Mouse (Mus musculus) hindbrain, embryonic 15.5 days (tissue): ENCODE measurements at regions not wholly inside any gene's neighbourhood (a gene's known extent, or its start where the extent isn't known, plus 50 kb on each side); places are given as distances from the start of the nearest gene placed in this dataset.

ENCODE experiments used
- ATAC-seq: fragments of 200-750 bp; cut with Nextera tagmentation; 2 replicates; pipeline ENCODE4 v1.8.0; 2017; ENCODE audit warnings: low read depth, moderate number of reproducible peaks, moderate TSS enrichment; ENCODE audit not compliant: low FRiP score
- H3K27ac ChIP-seq: fragments of 300-500 bp; sonication (generic); replicated peaks from 2 replicates; pipeline ENCODE4 v1.5.1; 2015; ENCODE audit warnings: mild to moderate bottlenecking, inconsistent platforms
- H3K27me3 ChIP-seq: fragments of 300-500 bp; sonication (generic); 2 replicates; pipeline ENCODE4 v1.6.1; 2015; ENCODE audit warnings: control low read depth, inconsistent platforms
- H3K36me3 ChIP-seq: fragments of 300-500 bp; sonication (generic); 2 replicates; pipeline ENCODE4 v1.6.1; 2015; ENCODE audit warnings: control low read depth, inconsistent platforms
- H3K4me1 ChIP-seq: fragments of 300-500 bp; sonication (generic); replicated peaks from 2 replicates; pipeline ENCODE4 v1.6.1; 2015; ENCODE audit warnings: control low read depth, inconsistent platforms
- H3K4me2 ChIP-seq: fragments of 300-500 bp; sonication (generic); 2 replicates; pipeline ENCODE4 v1.6.1; 2015; ENCODE audit warnings: moderate library complexity, mild to moderate bottlenecking, inconsistent platforms
- H3K4me3 ChIP-seq: fragments of 300-500 bp; sonication (generic); 2 replicates; pipeline ENCODE4 v1.5.1; 2015; ENCODE audit warnings: mild to moderate bottlenecking, inconsistent platforms
- H3K9ac ChIP-seq: fragments of 300-500 bp; sonication (generic); 2 replicates; pipeline ENCODE4 v1.6.1; 2015; ENCODE audit warnings: inconsistent platforms
- H3K9me3 ChIP-seq: fragments of 300-500 bp; sonication (generic); 2 replicates; pipeline ENCODE4 v1.6.1; 2016; ENCODE audit warnings: control low read depth, inconsistent platforms
- WGBS: fragments of 180-500 bp; shearing (Covaris S2); methylation state at CpG from one replicate; pipeline ENCODE4 v1.1.7; 2015; 5-methylcytosine and 5-hydroxymethylcytosine counted together

DNA sequence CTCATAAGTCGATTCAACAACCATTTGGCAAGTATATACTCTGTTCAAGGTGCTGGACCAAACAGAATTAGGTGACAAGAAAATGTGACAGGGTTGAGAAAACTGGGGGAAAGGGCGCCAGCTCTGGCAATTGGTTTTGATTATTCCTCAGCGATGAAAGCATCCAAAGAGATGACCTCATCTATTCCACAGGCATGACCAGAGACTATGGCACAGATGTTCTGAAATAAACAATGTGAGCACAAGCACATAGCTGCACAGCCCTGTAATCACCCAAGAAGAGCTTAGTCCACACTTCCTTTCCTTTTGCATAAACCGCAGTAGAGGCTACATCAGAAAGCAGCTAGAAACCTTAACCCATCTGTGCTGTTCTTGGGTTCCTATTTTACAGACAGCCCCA is 272.6 kb upstream of the Tmc3 start:
- Histone ChIP-seq H3K36me3 (no peaks in the 10 kb centered on the region), H3K9me3 (no peaks in the 10 kb centered on the region), H3K4me1 (no peaks in the 10 kb centered on the region), H3K9ac (no peak overlapping the region), H3K27ac (no peak overlapping the region), H3K4me2 (no peak overlapping the region), H3K4me3 (no peak overlapping the region), H3K27me3 (no peaks in the 10 kb centered on the region)
- 80% methylated on average over 4 of the region's 4 CpGs for WGBS
- ATAC-seq: no peak

- no peak overlapping the region; the same call in 1 of the 2 replicates for H3K27ac ChIP-seq
- H3K27me3 ChIP-seq: no peaks in the 10 kb centered on the region
- 27% methylated on average over 5 of the region's 5 CpGs for WGBS
- H3K9ac ChIP-seq: no peak overlapping the region
- H3K4me2 ChIP-seq: no peak overlapping the region
- H3K4me3 ChIP-seq: no peak overlapping the region
- ATAC-seq: peak; percentile 61; the same call in 1 of the 2 replicates
- peaks cover 8% of the 10 kb centered on the region for H3K4me1 ChIP-seq
- H3K36me3 ChIP-seq: no peaks in the 10 kb centered on the region
- H3K9me3 ChIP-seq: no peaks in the 10 kb centered on the region
Measured at GRCm38 (mm10) chr7:83329809-83330412, 254.8 kb upstream of the Tmc3 start.

DNA sequence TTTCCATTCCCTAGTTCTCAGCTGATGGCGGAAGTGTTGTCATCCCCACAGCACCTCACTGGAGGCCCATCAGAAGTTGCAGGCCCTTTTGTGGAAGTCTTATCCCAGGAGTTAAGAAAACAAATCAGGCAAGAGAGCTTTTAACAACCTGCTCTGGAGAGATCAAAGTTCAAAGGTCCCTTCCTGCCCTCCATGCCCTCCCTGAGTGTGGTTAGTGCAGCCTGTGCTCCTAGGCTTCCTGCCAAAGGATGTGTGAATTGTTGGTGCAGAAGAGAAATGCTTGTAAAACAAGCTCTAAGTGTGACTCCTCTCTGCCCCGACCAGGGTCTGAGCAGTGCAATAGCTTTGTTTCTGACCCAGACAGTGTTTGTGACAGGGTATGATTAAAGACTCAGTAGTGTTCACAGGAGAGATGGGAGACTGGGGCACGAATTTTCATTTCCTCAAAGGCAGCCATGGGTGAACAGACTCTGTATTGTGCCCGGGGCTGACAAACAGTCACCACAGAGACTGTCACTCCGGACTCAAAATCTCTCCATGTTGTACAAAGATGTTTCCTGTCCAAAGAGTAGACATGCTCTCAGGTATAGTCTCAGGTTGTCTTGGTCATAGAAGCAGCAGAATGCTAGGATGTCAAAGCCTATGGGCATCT is 237.5 kb upstream of the Tmc3 start:
- 71% methylated on average over 5 of the region's 5 CpGs for WGBS
- Histone ChIP-seq H3K4me3 (no peak overlapping the region), H3K27me3 (no peaks in the 10 kb centered on the region), H3K9me3 (no peaks in the 10 kb centered on the region), H3K4me2 (no peak overlapping the region), H3K36me3 (no peaks in the 10 kb centered on the region), H3K9ac (no peak overlapping the region), H3K27ac (no peak overlapping the region), H3K4me1 (no peaks in the 10 kb centered on the region)
- ATAC-seq: no peak

DNA sequence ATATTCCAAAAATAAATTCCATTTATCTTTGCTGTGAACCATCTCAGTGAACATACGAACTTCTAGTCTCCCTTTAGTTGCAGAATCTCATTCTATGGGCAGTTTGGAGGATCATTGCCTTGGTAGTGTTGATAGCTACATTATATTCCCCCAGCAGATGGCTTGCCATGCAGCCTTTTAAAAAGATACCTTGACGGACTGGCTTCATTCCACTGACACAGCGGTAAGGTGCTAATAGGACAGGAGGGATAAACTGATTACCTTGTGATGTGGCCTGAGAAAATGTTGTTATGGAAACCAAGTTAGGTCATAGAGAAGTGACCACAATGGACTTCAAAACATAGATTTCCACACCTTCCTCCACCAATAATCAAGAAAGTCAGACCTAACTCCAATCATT is 215.5 kb upstream of the Tmc3 start:
- no peaks in the 10 kb centered on the region for H3K9me3 ChIP-seq
- H3K36me3 ChIP-seq: no peaks in the 10 kb centered on the region
- no peak for ATAC-seq
- H3K4me1 ChIP-seq: no peaks in the 10 kb centered on the region
- H3K4me3 ChIP-seq: no peak overlapping the region
- H3K4me2 ChIP-seq: no peak overlapping the region
- H3K9ac ChIP-seq: no peak overlapping the region
- WGBS: 79% methylated on average over 3 of the region's 3 CpGs
- no peak overlapping the region for H3K27ac ChIP-seq
- H3K27me3 ChIP-seq: no peaks in the 10 kb centered on the region

- Histone ChIP-seq H3K4me2 (no peak overlapping the region), H3K4me1 (no peaks in the 10 kb centered on the region), H3K9me3 (no peaks in the 10 kb centered on the region), H3K27ac (no peak overlapping the region), H3K9ac (no peak overlapping the region), H3K36me3 (no peaks in the 10 kb centered on the region), H3K4me3 (no peak overlapping the region), H3K27me3 (no peaks in the 10 kb centered on the region)
- whole genome bisulfite sequencing: 73% methylated on average over 6 of the region's 6 CpGs
- ATAC-seq: no peak
Measured at GRCm38 (mm10) chr7:83369605-83370004, 215.1 kb upstream of the Tmc3 start.

GRCm38 (mm10) chr7:83376826-83377225 is 207.9 kb upstream of the Tmc3 start:
- WGBS: 75% methylated on average over 1 of the region's 1 CpGs
- Histone ChIP-seq H3K36me3 (no peaks in the 10 kb centered on the region), H3K9me3 (no peaks in the 10 kb centered on the region), H3K4me3 (no peak overlapping the region), H3K4me1 (peaks cover 5% of the 10 kb centered on the region; the same call in 1 of the 2 replicates), H3K9ac (no peak overlapping the region), H3K4me2 (no peak overlapping the region), H3K27ac (no peak overlapping the region), H3K27me3 (no peaks in the 10 kb centered on the region)
- no peak for ATAC-seq

- Histone ChIP-seq H3K9ac (no peak overlapping the region), H3K4me2 (peak overlapping the region; percentile 14; the same call in 1 of the 2 replicates), H3K36me3 (no peaks in the 10 kb centered on the region), H3K27ac (no peak overlapping the region; the same call in 1 of the 2 replicates), H3K9me3 (no peaks in the 10 kb centered on the region), H3K4me1 (peaks cover 18% of the 10 kb centered on the region), H3K27me3 (no peaks in the 10 kb centered on the region), H3K4me3 (no peak overlapping the region)
- ATAC-seq: no peak
- 59% methylated on average over 7 of the region's 7 CpGs for WGBS
Measured at GRCm38 (mm10) chr7:83381381-83382181, 203.1 kb upstream of the Tmc3 start.

DNA sequence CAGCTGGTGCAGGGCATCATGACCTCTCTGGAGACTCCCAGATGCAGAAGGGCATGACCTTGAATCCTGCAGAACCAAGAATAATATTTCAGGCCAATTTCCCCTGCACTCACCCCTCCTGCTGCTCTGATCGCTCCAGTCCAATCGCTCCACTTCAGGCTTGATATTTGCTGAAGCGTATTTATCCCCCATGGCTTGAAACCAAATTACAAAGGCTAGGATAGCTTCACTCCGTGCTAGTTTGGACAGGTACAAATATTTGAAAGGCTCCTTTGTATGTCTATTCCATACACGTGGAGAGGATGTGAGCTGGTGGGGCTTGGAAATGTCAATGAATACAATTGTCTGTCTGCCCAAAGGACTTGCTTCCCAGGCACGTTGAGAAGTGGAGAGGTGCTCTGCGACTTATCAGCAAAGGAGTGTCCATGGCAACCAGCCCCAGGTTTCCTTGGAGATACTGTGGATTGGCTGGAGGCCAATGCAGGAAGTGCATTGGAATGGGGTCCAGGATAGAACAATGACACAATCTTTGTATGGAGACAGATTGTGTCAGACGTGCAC is 201.8 kb upstream of the Tmc3 start:
- ATAC-seq: peak; percentile 95
- Histone ChIP-seq H3K27me3 (no peaks in the 10 kb centered on the region), H3K27ac (peak overlapping the region; percentile 68), H3K9ac (no peak overlapping the region), H3K4me3 (peak overlapping the region; percentile 8; the same call in 1 of the 2 replicates), H3K4me2 (peak overlapping the region; percentile 44), H3K9me3 (no peaks in the 10 kb centered on the region), H3K4me1 (peaks cover 18% of the 10 kb centered on the region), H3K36me3 (no peaks in the 10 kb centered on the region)
- 3% methylated on average over 8 of the region's 8 CpGs for WGBS

GRCm38 (mm10) chr7:83391388-83391787 is 193.3 kb upstream of the Tmc3 start:
- no peak overlapping the region for H3K9ac ChIP-seq
- H3K27ac ChIP-seq: no peak overlapping the region
- WGBS: 72% methylated on average over 5 of the region's 5 CpGs
- H3K4me2 ChIP-seq: no peak overlapping the region
- no peaks in the 10 kb centered on the region for H3K36me3 ChIP-seq
- ATAC-seq: no peak
- no peak overlapping the region for H3K4me3 ChIP-seq
- H3K27me3 ChIP-seq: no peaks in the 10 kb centered on the region
- no peaks in the 10 kb centered on the region for H3K9me3 ChIP-seq
- no peaks in the 10 kb centered on the region for H3K4me1 ChIP-seq

GRCm38 (mm10) chr7:83392181-83392580 is 192.5 kb upstream of the Tmc3 start:
- H3K27me3 ChIP-seq: no peaks in the 10 kb centered on the region
- no peak overlapping the region for H3K4me3 ChIP-seq
- H3K9ac ChIP-seq: no peak overlapping the region
- ATAC-seq: no peak
- no peaks in the 10 kb centered on the region for H3K4me1 ChIP-seq
- WGBS: 91% methylated on average over 2 of the region's 2 CpGs
- H3K9me3 ChIP-seq: no peaks in the 10 kb centered on the region
- no peaks in the 10 kb centered on the region for H3K36me3 ChIP-seq
- H3K4me2 ChIP-seq: no peak overlapping the region
- H3K27ac ChIP-seq: no peak overlapping the region

DNA sequence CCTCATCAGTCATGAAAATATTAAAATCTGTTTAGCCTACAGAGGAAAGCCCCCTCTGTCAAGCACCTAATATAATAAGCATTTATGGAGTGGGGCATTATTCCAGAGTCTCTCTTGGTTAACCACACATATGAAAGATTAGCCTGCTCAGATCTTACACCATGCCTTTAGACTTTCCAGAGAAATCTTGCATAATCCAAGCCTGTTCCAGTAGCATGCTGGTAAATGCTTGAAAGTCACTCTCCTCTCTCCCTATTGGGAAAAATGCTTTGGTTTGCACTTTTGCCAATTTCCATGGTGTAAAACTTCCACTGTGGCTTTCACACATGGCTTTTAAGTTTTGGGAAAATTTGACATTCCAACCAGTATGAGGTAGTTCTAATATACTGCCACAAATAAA is 192.1 kb upstream of the Tmc3 start:
- Histone ChIP-seq H3K4me1 (no peaks in the 10 kb centered on the region), H3K9ac (no peak overlapping the region), H3K4me2 (no peak overlapping the region), H3K36me3 (no peaks in the 10 kb centered on the region), H3K4me3 (no peak overlapping the region), H3K27me3 (no peaks in the 10 kb centered on the region), H3K9me3 (no peaks in the 10 kb centered on the region), H3K27ac (no peak overlapping the region)
- ATAC-seq: no peak

DNA sequence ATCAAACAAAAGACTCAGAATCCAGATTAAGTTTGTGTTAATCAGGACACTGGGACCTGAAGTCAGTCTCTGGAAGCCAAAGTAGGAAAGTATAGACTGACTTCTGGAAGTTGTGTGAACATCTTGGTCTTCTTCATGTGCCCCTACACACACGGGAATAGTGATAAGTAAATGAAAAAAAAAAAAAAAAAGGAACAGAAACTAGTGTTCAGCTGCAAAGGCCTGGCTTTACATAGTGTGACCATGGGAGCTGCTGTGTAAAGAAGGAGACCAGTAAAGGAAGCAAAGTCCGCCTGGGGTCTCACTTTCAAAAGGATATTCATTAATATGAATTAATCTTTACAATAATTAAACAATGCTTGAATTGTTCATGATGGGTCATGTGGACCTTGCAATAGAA is 190.6 kb upstream of the Tmc3 start:
- Histone ChIP-seq H3K27ac (no peak overlapping the region), H3K36me3 (no peaks in the 10 kb centered on the region), H3K4me2 (no peak overlapping the region), H3K27me3 (no peaks in the 10 kb centered on the region), H3K4me3 (no peak overlapping the region), H3K4me1 (no peaks in the 10 kb centered on the region), H3K9ac (no peak overlapping the region), H3K9me3 (no peaks in the 10 kb centered on the region)
- WGBS: 54% methylated on average over 2 of the region's 2 CpGs
- ATAC-seq: no peak
